Mouse (Mus musculus): ENCODE measurements around the gene Fignl1. TPM values are rescaled to one million over a fixed set of nuclear protein-coding genes. Genes with fewer than 3 reads are reported as not detected.
A peak's percentile ranks its signal among the peaks of the same experiment; 100 is the strongest.

Fignl1 gene
- polyA plus RNA-seq, 1 experiment from 2014 or later: 66.4 TPM

DNA sequence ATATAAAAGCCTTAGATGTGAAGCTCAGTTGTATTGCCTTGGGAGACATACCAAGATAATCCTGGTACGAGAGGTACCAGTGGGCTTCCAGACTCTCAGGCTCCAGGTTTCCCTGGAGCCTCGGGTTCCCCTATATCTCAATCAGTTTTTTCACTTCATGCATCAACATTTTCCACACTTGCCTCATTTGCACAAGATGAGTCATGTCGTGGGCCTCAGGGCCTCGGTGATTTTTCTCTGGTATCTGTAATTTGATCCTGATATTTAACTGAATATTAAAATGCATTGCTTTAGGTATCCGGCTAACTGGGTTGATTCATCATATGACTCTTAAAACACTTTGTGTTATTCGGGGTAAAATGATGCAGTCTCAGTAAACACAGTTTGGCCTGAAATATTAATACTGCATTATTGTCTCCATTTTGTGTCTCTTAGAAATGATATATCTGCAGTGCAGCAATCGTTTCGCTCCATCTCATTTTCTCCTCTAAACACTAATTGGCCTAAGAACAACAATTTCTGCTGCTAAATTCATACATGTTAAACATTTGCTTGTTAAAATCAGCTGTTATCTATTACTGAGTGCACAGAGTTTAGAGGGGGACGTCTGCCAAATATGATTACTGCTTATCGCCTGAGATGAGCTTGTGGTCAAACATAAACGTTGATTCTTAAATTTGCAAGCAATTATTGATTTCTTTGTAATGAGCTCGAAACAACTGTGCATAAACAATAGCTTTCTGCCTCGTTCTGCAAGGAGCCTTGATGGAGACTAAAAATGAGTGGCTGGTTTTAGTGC, 41.0 kb upstream of the Fignl1 start:
- no peaks in the 10 kb centered on the region for H3K36me3 ChIP-seq (ENCODE audit: control insufficient read depth, insufficient read depth, low read length)
- no peaks in the 10 kb centered on the region for H3K27me3 ChIP-seq (ENCODE audit: control insufficient read depth, insufficient read depth, low read length)
- 74% methylated on average over 13 of the region's 13 CpGs for WGBS

GRCm38 (mm10) chr11:11848467-11848866, 39.7 kb upstream of the Fignl1 start:
- DNase-seq (ENCODE audit: low spot score) (no peak), ATAC-seq (ENCODE audit: low FRiP score) (no peak)
- no peak overlapping the region for H3K9ac ChIP-seq (ENCODE audit: low read depth, low read length)
- H3K4me3 ChIP-seq (ENCODE audit: low read depth, low read length): no peak overlapping the region
- no peak overlapping the region for H3K27ac ChIP-seq (ENCODE audit: low read depth, low read length)
- H3K36me3 ChIP-seq (ENCODE audit: control insufficient read depth, insufficient read depth, low read length): no peaks in the 10 kb centered on the region
- no peaks in the 10 kb centered on the region for H3K9me3 ChIP-seq (ENCODE audit: control insufficient read depth, low read length)
- no peak overlapping the region for H3K4me2 ChIP-seq (replicated peaks; ENCODE audit: low read depth, low read length)
- no peaks in the 10 kb centered on the region for H3K27me3 ChIP-seq (ENCODE audit: control insufficient read depth, insufficient read depth, low read length)
- H3K4me1 ChIP-seq (replicated peaks; ENCODE audit: control insufficient read depth, insufficient read depth, low read length): peaks cover 4% of the 10 kb centered on the region; the same call in 1 of the 2 replicates
- 92% methylated on average over 4 of the region's 4 CpGs for WGBS

More for the DNA sequence above, 41.0 kb upstream of the Fignl1 start:
- ATAC-seq (ENCODE audit: low FRiP score) (no peak), DNase-seq (ENCODE audit: low spot score) (no peak)
- H3K4me3 ChIP-seq (ENCODE audit: low read depth, low read length): no peak overlapping the region
- no peaks in the 10 kb centered on the region for H3K9me3 ChIP-seq (ENCODE audit: control insufficient read depth, low read length)
- peaks cover 4% of the 10 kb centered on the region; the same call in 1 of the 2 replicates for H3K4me1 ChIP-seq (replicated peaks; ENCODE audit: control insufficient read depth, insufficient read depth, low read length)
- peak overlapping the region; percentile 40 for H3K27ac ChIP-seq (ENCODE audit: low read depth, low read length)
- H3K9ac ChIP-seq (ENCODE audit: low read depth, low read length): no peak overlapping the region
- H3K4me2 ChIP-seq (replicated peaks; ENCODE audit: low read depth, low read length): no peak overlapping the region

DNA sequence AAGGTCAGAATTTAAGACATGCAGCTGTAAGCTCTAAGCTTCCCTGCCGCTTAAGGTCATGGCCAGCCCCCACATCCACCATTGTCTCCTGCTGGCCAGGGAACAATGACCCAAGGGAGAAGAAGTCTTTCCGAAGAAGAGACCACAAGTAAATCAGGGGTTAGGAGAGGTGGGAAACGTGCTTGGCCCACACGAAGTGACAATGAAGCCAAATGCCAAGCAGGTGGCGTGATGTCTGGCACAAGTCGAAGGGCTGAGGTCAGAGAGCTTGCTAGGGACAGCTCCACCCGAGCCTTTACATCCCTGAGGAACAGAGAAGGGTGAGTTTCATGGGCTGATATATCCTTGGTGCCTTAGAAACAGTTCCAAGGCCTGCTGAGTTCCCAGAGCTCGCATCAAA, 36.3 kb upstream of the Fignl1 start:
- no peaks in the 10 kb centered on the region for H3K36me3 ChIP-seq (ENCODE audit: control insufficient read depth, insufficient read depth, low read length)
- no peaks in the 10 kb centered on the region for H3K27me3 ChIP-seq (ENCODE audit: control insufficient read depth, insufficient read depth, low read length)
- no peak for DNase-seq (ENCODE audit: low spot score)
- ATAC-seq (ENCODE audit: low FRiP score): no peak
- H3K9me3 ChIP-seq (ENCODE audit: control insufficient read depth, low read length): no peaks in the 10 kb centered on the region
- H3K4me3 ChIP-seq (ENCODE audit: low read depth, low read length): no peak overlapping the region
- WGBS: 60% methylated on average over 8 of the region's 8 CpGs
- H3K4me2 ChIP-seq (replicated peaks; ENCODE audit: low read depth, low read length): no peak overlapping the region
- no peak overlapping the region for H3K9ac ChIP-seq (ENCODE audit: low read depth, low read length)
- H3K4me1 ChIP-seq (replicated peaks; ENCODE audit: control insufficient read depth, insufficient read depth, low read length): no peaks in the 10 kb centered on the region; the same call in 1 of the 2 replicates
- no peak overlapping the region for H3K27ac ChIP-seq (ENCODE audit: low read depth, low read length)

GRCm38 (mm10) chr11:11844367-11844971, 35.7 kb upstream of the Fignl1 start:
- Histone ChIP-seq H3K9me3 (ENCODE audit: control insufficient read depth, low read length) (no peaks in the 10 kb centered on the region), H3K9ac (ENCODE audit: low read depth, low read length) (no peak overlapping the region), H3K27ac (ENCODE audit: low read depth, low read length) (no peak overlapping the region), H3K4me3 (ENCODE audit: low read depth, low read length) (no peak overlapping the region), H3K4me1 (replicated peaks; ENCODE audit: control insufficient read depth, insufficient read depth, low read length) (no peaks in the 10 kb centered on the region; the same call in 1 of the 2 replicates), H3K36me3 (ENCODE audit: control insufficient read depth, insufficient read depth, low read length) (no peaks in the 10 kb centered on the region), H3K27me3 (ENCODE audit: control insufficient read depth, insufficient read depth, low read length) (no peaks in the 10 kb centered on the region), H3K4me2 (replicated peaks; ENCODE audit: low read depth, low read length) (no peak overlapping the region)
- DNase-seq (ENCODE audit: low spot score) (no peak), ATAC-seq (ENCODE audit: low FRiP score) (peak; percentile 83)
- WGBS: 56% methylated on average over 13 of the region's 13 CpGs

DNA sequence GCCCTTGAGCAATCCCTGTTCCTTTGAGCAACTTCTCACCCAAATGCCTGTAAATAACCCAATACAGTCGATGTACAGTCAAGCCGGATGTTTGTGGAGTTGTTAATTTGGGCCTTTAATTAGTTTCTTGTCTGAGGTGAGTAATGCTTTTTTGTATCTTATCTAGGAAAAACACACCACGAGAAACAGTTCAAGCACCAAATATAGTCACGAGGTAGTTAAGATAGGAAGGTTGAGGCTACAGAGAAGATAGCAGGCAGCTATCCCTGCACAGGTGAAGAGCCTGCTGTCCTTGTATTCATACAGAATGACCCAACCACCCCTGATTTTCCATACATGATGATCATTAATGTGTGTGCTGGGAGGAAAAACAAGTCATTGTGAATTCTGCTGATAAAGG, 32.8 kb upstream of the Fignl1 start:
- ATAC-seq (ENCODE audit: low FRiP score): no peak
- Histone ChIP-seq H3K4me2 (replicated peaks; ENCODE audit: low read depth, low read length) (no peak overlapping the region), H3K27me3 (ENCODE audit: control insufficient read depth, insufficient read depth, low read length) (no peaks in the 10 kb centered on the region), H3K9me3 (ENCODE audit: control insufficient read depth, low read length) (no peaks in the 10 kb centered on the region), H3K36me3 (ENCODE audit: control insufficient read depth, insufficient read depth, low read length) (no peaks in the 10 kb centered on the region), H3K4me3 (ENCODE audit: low read depth, low read length) (no peak overlapping the region), H3K9ac (ENCODE audit: low read depth, low read length) (no peak overlapping the region), H3K27ac (ENCODE audit: low read depth, low read length) (no peak overlapping the region), H3K4me1 (replicated peaks; ENCODE audit: control insufficient read depth, insufficient read depth, low read length) (no peaks in the 10 kb centered on the region; the same call in 1 of the 2 replicates)
- WGBS: 88% methylated on average over 4 of the region's 4 CpGs
- DNase-seq (ENCODE audit: low spot score): no peak

GRCm38 (mm10) chr11:11840746-11841145, 32.0 kb upstream of the Fignl1 start:
- no peak overlapping the region for H3K4me2 ChIP-seq (replicated peaks; ENCODE audit: low read depth, low read length)
- WGBS: 90% methylated on average over 2 of the region's 2 CpGs
- H3K9me3 ChIP-seq (ENCODE audit: control insufficient read depth, low read length): no peaks in the 10 kb centered on the region
- H3K4me3 ChIP-seq (ENCODE audit: low read depth, low read length): no peak overlapping the region
- H3K36me3 ChIP-seq (ENCODE audit: control insufficient read depth, insufficient read depth, low read length): no peaks in the 10 kb centered on the region
- ATAC-seq (ENCODE audit: low FRiP score): no peak
- DNase-seq (ENCODE audit: low spot score): no peak
- H3K9ac ChIP-seq (ENCODE audit: low read depth, low read length): no peak overlapping the region
- no peaks in the 10 kb centered on the region for H3K27me3 ChIP-seq (ENCODE audit: control insufficient read depth, insufficient read depth, low read length)
- H3K4me1 ChIP-seq (replicated peaks; ENCODE audit: control insufficient read depth, insufficient read depth, low read length): no peaks in the 10 kb centered on the region; the same call in 1 of the 2 replicates
- no peak overlapping the region for H3K27ac ChIP-seq (ENCODE audit: low read depth, low read length)

GRCm38 (mm10) chr11:11839874-11840273, 31.1 kb upstream of the Fignl1 start:
- H3K36me3 ChIP-seq (ENCODE audit: control insufficient read depth, insufficient read depth, low read length): no peaks in the 10 kb centered on the region

GRCm38 (mm10) chr11:11837384-11837783, 28.6 kb upstream of the Fignl1 start:
- Histone ChIP-seq H3K4me2 (replicated peaks; ENCODE audit: low read depth, low read length) (no peak overlapping the region), H3K4me1 (replicated peaks; ENCODE audit: control insufficient read depth, insufficient read depth, low read length) (no peaks in the 10 kb centered on the region), H3K9ac (ENCODE audit: low read depth, low read length) (no peak overlapping the region), H3K9me3 (ENCODE audit: control insufficient read depth, low read length) (no peaks in the 10 kb centered on the region), H3K27ac (ENCODE audit: low read depth, low read length) (no peak overlapping the region), H3K27me3 (ENCODE audit: control insufficient read depth, insufficient read depth, low read length) (no peaks in the 10 kb centered on the region), H3K4me3 (ENCODE audit: low read depth, low read length) (no peak overlapping the region), H3K36me3 (ENCODE audit: control insufficient read depth, insufficient read depth, low read length) (no peaks in the 10 kb centered on the region)
- ATAC-seq (ENCODE audit: low FRiP score): no peak
- WGBS: 81% methylated on average over 5 of the region's 5 CpGs
- DNase-seq (ENCODE audit: low spot score): no peak

More at GRCm38 (mm10) chr11:11839874-11840273, 31.1 kb upstream of the Fignl1 start:
- H3K27ac ChIP-seq (ENCODE audit: low read depth, low read length): no peak overlapping the region
- H3K27me3 ChIP-seq (ENCODE audit: control insufficient read depth, insufficient read depth, low read length): no peaks in the 10 kb centered on the region
- no peak for ATAC-seq (ENCODE audit: low FRiP score)
- H3K9ac ChIP-seq (ENCODE audit: low read depth, low read length): no peak overlapping the region
- 90% methylated on average over 7 of the region's 7 CpGs for WGBS
- DNase-seq (ENCODE audit: low spot score): no peak
- no peaks in the 10 kb centered on the region for H3K9me3 ChIP-seq (ENCODE audit: control insufficient read depth, low read length)
- no peaks in the 10 kb centered on the region; the same call in 1 of the 2 replicates for H3K4me1 ChIP-seq (replicated peaks; ENCODE audit: control insufficient read depth, insufficient read depth, low read length)
- H3K4me2 ChIP-seq (replicated peaks; ENCODE audit: low read depth, low read length): no peak overlapping the region
- H3K4me3 ChIP-seq (ENCODE audit: low read depth, low read length): no peak overlapping the region

All from hindbrain, embryonic 11.5 days (tissue).